Mouse (Mus musculus) cerebellum, postnatal 10 days (tissue): ENCODE data around the gene Cblc.
"Not testable (repeated sequence)": the region's sequence is repeated elsewhere in the genome, so short reads cannot be mapped to it uniquely, and the experiment has no call there.

Source experiments
- DNase-seq, 2 experiments: peaks; one replicate each; pipeline ENCODE4 v3.0.0; 2021; ENCODE audit warnings: mixed read lengths in 2 of 2

Cblc gene

DNA sequence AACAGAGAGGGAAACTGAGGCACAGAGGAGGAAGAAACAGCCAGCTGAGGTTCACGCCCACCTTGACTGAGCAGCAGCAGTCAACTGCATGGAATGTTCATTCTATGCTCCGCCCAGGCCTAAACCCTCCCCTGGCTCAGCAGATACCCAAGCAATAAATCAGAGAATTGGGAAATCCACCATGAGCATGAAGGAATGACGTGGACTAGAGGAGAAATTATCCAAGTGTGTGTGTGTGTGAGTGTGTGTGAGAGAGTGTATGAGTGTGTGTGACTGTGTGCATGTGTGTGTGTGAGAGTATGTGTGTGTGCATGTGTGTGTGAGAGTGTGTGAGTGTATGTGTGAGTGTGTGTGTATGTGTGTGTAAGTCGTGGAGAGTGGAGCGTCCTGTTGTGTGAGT, 21.8 kb upstream of the Cblc start:
- DNase-seq = no peak

DNA sequence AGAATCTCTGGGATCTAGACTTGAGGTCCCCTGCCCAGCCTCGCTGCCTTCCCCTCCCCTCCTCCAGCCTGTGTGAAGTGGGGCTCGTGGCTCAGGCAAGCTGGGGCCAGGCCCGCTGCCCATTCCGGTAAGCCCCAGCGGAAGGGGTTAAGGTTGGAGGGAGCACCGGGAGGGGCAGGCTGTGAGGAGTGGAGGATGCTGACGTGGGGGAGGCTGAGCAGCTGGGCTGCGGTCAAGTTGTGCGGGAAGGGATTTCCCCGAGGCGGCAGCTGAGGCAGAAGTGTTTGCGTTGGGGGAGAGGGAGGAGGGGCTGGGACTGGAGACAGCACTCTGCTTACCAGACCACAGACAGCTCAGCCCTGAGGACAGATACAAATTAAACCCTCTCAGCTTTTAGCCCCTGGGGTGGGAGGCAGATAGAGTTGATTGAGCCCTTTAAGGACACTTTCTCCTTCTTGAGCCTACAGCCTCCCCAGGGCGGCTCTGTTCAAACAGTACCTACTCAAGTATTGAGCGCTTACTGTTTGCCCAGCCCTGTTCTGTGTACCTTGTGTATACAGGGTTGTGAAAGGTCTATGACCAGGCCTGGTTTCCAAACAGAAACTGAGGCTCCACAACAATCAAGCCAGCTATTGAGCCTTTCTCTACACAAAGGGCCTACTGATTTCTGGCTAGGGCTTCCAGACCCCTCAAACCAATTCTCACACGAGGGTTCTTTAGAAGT, 20.9 kb upstream of the Cblc start:
- DNase-seq = no peak

DNA sequence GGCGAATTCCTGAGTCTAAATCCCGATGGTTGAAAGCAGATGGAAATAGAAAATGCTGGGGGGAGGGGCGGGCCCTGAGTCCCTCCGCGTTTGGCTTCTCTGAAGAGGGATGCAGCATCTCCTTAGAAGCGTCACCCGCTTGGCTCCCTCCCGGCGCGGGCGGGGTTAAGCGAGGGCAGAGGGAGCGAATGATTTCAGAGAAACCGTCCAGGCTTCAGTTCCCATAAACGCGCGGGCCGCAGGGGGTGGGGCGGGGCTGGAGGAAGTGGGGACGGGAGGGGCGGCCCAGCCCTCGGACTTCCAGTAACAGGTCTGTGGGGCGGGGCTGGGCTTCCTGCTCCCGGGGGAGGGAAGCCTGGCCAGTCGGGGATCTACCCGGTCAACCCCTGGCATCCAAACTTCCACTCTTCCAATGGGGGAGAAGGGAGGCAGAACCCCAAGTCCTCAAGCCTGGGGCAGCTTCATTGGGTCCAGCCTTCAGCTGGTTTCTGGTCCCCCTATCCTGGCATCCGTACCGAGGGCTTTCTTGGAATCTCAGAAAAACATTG, 19.7 kb upstream of the Cblc start:
- peak; percentile 69 to 76 for DNase-seq

DNA sequence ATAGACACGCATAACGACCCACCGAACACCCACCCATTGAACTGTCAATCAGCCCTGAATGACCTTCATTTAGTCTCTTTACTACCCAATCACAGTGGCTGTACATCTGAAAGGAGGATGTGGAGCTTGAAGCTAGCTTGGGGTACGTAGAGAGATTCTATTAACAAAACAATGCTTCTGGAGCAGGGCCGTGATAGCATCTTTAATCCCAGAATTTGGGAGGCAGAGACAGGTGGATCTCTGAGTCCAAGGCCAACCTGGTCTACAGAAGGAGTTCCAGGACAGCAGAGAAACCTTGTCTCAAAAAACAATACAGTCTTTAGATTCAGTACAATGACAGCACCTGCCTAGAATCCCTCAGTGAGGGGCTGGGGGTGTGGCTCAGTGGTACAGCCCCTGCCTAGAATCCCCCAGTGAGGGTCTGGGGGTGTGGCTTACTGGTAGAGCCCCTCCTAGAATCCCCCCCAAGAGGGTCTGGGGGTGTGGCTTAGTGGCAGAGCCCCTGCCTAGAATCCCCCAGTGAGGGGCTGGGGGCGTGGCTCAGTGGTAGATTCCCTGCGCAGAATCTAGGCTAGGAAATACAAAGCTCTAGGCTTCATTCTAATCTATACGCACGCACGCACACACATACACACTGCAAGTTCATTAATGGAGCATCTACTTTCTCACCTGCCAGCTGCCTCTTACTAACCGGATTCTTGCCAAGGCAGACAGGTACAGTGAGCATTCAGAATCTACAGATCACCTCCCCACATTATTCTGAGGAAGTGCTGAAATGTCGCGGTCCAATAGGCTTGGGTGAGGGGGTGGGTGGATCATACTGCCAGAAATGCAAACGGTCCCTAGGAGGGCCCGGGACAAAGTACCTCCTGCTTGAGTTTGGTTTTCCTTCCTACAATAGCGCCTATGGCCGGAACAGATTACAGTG, 19.0 kb upstream of the Cblc start:
- DNase-seq = no peak

DNA sequence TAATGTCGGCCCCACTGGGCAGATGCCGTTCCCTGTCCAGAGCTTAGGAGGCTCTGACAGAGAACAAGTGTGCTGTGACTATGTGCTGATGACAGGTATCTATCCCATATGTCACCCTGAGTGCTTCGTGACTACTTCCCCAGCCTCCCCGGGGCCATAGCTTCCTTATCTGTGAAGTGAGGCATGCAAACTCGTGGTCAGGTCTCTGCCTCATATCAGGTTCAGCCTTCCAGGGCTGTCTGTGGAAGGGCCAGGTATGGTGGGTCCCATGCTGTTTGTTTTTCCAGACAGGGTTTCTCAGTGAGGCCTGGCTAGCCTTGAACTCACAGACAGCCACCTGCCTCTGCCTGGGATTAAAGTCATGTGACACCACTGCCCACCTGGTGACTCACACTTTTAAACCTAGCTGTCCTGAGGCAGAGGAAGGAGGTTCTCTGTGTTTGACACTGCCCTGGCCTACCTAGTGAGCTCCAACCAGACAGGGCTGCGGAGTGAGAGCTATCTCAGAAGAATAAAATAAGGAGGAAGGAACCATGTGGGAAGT, 17.0 kb upstream of the Cblc start:
- no peak for DNase-seq

DNA sequence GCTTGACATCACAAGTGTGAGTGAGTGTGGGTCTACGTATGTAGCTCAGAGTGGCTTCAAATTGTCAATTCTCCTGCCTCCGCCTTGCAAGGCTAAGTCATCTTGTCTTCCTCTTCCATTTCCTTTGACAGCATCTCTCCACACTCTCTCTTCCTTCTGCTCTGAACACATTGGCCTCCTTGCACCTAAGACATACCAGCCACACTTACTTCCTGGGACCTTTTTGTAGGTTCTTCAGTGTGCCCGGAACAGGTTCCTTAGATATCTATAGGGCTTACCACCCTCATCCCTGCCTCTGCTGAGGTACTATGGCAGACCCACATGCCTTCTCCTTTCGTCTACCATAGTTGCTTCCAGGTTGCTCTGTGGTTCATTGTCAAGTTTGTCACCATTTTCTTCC, 16.6 kb upstream of the Cblc start:
- no peak for DNase-seq

DNA sequence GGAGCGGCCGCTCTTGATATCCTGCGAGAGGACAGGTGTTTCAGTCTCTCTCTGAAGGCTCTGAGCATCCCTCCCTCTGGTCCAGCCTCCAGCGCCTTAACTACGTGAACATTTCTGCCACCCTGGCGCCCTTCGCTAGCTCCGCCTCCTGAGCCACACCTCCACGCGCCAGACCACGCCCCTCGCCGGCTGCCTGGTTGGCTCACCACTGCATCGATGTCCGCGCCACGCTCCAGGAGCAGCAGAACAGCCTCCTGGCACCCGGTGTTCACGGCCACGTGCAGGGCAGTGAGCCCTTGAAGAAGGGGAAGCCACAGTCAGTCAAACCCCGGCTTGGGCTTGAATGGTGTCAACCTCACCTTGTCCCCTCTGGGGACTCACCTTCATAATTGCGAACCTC, 14.5 kb upstream of the Cblc start:
- peak; percentile 75 to 80 for DNase-seq

DNA sequence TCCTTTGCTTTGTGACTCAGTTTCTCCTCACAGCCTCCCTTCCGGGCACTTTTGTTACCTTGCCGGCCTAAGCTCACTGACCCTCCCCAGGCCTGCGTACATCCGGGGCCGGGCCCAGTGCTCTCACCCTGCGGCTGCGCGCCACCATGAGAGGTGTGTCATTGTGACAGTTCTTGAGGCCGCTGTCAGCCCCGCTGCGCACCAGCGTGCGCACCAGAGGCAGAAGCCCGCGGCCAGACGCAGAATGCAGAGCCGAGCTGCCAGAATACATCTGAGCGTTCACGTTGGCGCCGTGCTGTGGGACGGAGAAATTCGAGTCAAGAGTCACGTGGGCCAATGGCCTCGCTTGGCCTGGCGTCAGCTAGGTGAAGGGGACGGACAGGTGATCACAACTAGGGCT, 12.8 kb upstream of the Cblc start:
- DNase-seq = peak; percentile 26 to 30

DNA sequence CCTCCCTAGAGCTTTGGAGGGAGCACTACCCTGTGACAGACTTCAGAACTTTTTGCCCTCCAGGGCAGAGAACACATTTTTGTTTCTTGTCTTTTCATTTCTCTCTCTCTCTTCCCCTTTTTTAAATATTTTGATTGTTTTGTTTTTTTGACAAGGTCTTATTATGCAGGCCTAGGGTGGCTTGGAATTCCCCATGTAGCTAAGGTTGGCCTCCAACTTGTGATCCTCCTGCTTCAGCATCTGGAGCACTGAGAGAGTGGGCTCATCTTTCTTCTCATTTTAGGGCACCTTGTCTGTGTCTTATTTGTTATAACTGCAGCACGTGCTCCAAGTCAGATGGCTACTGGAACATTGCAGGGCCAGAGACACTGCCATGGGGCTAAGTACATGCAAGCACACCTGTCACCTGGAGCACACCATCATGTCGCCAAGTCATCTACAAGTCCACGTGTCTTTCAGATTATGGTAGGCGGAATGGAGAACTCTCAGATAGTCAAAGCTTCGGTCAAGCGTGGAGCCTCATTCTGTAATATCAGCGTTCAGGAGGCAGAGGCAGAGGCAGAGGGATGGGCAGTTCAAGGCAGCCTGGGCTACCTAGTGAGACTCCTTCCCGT, 9.9 kb upstream of the Cblc start:
- no peak for DNase-seq

DNA sequence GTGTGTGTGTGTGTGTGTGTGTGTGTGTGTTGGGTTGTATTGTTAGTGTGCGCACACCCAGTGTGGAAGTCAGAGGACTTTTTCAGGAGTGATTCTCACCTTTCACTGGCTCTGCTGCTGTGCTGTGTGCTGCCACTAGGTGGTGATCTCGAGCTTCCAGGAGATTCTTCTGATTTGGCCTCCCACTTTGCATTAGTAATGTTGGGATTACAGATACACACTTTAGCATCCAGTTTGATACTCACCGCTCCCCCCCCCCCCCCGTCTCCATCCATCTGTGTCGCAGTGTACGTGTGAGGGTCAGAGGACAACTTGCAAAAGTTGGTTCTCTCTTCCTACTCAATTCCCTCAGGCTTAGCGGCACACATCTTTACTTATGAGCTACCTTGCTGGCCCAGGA, 6.4 kb upstream of the Cblc start:
- DNase-seq = peak; percentile 80 to 85

DNA sequence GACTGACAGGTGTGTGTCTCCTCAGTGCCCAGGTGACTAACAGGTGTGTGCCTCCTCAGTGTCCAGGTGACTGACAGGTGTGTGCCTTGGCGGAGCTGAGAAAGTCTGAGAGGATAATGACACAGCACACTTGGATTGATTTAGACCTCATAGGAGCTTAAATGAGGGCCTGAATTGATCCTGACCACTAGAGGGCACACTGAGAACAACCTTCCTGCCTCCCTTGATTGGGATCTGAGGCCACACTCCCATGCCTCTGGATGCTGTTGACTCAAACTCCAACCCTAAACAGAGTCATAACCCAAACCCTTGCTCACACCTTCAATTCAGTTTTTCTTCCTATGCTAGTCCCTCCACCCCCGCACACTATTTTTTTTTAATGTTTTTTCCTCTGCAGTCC, 4.2 kb upstream of the Cblc start:
- peak; percentile 53 to 54 for DNase-seq

DNA sequence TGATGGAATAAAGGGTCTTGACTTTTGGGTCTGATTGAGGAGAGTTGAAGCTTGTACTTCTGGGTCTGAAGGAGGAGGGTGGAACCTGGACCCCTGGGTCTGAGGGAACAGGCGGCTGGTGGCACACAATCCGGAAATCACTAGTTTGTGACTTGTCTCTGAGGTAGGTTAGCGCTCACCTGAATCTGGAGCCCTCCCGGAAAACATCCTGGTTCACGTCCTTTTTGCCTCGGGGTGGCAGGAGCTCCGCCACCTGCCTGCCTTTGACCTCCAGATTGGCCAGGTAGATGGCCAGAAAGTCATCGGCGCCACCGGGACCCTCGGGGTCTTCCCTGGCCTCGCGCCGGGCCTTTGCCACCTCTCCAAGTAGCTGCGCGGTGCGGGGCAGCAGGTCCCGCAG, 355 bp downstream of the Cblc start:
- DNase-seq = no peak

DNA sequence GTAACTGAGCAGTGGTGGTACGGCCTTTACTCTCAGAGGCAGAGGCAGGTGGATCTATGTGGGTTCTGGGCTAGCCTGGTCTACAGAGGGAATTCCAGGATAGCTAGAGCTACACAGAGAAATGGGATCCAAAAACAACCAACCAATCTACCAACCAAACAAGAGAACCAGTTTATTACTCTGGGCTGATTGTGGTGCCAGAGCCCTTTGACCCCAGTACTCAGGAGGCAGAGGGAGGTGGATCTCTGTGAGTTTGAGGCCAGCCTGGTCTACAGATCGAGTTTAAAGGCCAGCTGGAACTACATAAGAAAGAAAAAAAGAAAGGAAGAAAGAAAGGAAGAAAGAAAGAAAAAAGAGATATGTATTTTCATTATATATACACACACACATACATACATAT, 1.4 kb downstream of the Cblc start:
- DNase-seq = no peak

DNA sequence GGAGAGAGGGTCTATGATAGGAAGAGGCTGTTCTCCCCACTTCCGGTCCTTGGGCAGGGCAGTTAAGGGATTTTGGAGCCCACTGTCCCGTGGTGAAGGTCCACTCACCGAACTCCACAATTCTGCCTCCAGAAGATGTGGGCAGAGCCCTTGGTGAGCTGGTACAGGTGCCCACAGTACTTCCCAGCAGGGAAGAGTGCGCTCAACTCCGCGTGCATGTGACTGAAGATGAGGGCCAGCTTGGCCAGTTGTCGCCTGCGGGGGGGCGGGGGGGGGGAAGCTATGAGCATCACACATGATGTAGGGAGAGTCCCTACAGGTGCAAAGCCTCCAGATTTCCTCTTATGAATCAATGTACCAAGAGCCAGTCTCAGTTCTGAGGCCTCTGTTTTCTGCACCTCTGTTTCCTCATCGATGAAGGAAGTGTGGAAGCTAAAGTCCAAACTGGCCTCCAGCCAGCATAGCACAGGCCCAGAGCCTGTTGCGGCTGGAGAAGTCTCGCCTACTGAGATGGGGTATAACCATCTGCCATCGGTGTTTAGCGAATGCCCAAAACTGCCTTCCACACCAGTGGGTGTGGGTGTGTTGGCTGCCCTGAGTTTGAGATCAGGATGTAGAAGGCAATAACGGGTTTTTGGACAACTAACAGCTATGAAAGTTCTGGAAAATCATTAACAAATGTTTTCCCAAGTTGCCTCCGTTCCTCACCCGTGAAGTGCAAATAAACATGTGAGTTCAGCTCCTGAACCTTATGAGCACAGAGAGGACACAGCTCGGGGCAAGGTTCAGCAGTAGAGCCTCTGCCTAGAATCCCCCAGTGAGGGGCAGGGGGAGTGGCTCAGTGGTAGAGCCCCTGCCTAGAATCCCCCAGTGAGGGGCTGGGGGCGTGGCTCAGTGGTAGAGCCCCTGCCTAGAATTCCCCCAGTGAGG, 3.6 kb downstream of the Cblc start:
- no peak for DNase-seq

DNA sequence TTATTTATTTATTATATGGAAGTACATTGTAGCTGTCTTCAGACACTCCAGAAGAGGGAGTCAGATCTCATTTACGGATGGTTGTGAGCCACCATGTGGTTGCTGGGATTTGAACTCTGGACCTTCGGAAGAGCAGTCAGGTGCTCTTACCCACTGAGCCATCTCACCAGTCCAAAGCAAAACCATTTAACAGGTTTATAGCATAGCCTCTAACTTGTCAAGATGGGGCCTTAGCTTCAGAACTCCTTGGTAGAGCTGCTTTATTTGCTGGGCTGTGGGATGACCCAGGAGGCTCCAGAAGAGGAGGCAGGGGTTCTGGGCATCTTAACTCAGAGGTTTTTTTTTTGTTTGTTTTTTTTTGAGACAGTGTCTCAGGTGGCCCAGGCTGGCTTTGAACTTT, 5.1 kb downstream of the Cblc start:
- not testable (repeated sequence) for DNase-seq

DNA sequence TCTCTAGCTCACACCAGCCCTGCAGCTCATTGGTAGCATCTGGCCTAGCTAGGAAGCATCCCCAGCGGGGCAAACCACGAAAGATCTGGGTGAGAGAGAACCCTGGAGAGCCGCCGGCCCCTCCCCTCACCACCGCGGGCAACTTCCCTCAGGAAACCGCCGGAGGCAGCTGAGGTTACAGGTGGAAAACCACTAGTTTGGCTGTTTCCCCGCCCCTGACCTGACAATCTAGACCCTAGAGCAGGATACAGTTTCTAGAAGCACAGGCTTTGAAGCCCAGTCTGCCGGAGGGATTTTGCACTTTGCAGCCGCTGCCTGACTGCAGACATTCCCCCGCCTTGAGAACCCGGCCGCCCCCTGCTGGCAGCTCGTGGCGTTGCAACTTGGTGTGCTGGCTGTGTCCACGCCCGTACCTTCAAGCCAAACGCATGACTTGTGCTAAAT, 6.7 kb downstream of the Cblc start:
- peak; percentile 96 to 98 for DNase-seq

DNA sequence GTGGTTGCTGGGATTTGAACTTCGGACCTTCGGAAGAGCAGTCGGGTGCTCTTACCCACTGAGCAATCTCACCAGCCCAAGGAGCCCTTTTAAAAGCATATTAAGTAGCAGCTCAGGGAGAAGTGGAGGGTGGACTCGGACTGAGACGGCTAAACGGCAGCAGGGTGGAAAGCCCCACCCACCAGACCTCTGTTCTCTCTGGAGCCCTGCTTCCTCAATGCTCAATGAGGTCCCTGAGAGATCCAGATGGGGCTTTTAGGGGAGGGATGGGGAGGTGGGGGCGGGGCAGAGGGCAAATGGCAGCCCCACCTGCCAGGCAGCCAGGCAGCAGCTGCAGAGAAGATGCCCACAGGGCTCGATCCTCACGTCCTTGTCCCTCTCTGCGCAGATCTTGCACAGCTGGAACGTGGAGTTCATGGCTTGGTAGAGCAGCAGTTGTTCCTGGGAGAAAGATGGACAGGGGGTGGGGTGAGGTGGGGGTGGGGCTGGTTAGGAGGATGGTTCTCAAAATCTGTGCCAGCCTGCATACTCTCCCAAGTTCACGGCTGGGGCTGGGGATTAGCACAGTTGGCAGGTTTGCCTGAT, 10.6 kb downstream of the Cblc start:
- no peak for DNase-seq

DNA sequence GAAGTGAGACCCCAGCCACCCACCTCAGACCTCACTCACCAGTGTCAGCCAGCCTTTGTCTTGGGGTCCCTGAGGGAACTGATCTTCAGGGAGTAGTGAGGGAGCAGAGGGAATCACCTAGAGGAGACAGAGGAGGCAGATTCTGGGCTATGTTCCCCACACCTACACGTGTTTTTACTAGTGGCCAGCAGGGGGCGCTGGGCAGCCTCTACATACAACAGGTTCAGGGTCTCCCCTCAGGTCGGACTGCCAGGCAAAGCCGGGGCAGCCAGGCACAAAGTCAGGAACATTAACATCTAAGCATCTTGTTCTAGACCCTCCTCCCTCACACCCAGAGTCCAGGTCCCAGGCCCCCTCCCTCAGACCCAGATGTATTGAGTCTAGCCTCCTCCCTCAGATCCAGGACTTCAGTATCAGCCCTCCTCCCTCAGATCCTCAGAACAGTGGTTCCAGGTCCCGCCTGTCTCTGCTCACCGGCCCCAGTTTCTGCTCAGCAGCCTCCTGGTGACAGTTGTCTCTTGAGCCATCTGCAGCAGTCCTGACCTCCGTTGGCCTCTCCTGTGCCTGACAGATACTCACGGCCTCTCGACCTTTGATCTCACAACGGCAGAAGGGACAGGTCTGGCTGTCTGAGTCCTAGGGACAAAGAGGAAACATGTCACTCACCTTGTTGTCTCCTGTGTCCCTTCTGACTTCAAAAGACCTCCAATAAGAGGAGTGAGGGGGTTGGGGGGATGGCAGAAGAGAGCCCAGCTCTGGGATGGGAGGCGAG, 11.7 kb downstream of the Cblc start:
- no peak for DNase-seq

DNA sequence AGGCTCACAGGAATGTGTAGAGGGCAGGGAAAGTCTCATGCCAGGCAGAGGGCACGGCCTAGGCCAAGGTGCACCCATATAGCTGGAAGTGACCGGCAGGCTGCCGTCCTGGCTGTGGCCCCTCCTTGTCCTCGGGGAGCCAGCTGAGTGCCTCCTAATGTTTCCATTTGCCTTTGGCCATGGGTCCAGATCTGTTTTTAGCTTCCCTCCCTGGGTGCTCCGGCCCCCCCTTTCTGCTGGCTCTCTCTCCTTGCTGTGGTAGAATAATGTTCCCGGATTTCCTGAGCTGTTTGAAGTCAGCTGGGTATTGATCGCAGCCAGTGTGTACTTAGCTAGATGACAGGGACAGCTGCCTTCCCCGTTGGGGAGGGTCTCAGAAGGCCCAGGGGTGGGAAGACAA, 13.0 kb downstream of the Cblc start:
- no peak for DNase-seq

DNA sequence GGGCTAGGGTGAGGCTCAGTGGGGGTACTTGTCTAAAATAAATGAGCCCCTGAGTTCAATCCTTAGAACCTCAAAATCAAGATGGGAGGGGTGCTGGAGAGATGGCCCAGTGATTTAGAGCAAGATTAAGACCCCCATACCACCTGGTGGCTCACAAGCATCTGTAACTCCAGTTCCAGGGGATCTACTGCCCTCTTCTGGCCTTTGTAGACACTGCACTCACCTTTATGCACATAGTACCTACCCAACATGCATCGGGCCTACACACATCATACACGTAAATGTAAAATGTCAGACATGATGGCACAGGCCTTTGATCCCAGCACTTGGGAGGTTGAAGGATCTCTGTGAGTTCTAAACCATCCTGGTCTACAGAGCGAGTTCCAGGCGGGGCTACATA, 14.0 kb downstream of the Cblc start:
- DNase-seq = peak in 1 of 2 experiments; percentile 22

DNA sequence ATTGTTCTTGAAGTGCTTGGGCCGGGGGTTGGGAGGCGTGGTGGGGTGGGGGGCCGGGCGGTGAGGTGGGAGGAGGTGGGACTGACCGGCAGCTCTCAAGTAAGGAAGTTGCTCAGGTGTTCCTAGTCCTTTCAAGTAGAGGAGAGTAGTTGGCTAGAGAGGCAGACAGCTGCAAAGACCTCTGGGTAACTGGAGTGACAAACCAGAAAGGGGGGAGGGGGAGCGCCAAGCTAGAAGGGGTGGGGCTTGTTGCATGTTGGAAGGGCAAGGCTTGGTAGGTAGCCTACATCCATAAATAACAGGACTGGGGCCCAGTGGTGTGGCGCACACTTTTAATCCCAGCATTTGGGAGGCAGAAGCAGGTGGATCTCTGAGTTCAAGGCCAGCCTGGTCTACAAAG, 14.9 kb downstream of the Cblc start:
- no peak for DNase-seq
